Mouse (Mus musculus) ZHBTc4 (cell line): ENCODE measurements around the gene Nol11.
"Not testable (repeated sequence)": the region's sequence is repeated elsewhere in the genome, so short reads cannot be mapped to it uniquely, and the experiment has no call there.

Experiments used
- DNase-seq: peaks from one replicate; pipeline ENCODE4 v3.0.0-alpha.2; 2011; ENCODE audit warnings: low read depth, low spot score

The Nol11 gene

GRCm38 (mm10) chr11:107156977-107157642 is 32.1 kb downstream of the Nol11 start:
- no peak for DNase-seq

- no peak for DNase-seq
Measured at GRCm38 (mm10) chr11:107155292-107155691, 33.9 kb downstream of the Nol11 start.

GRCm38 (mm10) chr11:107154431-107154830 is 34.8 kb downstream of the Nol11 start:
- DNase-seq, result peak; percentile 86

DNA sequence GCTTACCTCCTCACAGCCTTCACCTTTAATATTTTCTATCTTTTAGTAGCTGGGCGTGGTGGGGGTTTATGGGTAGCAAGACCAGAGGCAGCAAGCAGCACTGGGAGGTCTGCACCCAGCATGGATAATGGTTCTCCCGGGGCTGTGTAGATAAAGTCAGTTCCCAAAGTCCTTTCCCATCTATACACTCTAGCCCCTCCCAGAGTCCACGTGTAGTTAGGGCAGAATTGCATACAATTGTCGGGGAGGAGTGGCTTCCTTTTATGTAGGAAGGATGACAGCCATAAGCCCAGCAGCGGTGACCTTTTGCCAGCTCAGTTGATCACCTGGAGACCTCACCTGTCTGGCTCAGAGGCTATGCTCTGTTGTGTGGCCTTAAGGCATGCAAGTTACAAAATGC is 35.5 kb downstream of the Nol11 start:
- DNase-seq, result peak; percentile 59

DNA sequence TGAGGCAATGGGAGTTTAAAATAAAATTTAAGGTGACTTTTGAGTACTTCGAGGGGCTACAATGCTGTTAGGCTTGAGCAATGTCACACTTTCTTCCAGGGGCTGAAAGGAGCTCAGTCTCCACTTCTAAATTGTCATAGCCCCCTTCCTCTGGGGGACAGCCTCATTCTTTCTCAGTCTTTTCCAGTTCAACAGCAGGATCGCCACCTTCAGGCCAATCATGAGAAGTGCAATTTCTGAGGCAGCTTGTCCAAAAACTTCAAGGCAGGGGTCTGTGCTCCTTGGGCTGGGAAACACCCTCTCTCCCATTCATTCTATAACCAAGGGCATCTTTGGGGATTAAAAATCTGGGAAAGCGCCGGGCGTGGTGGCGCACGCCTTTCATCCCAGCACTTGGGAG is 37.4 kb downstream of the Nol11 start:
- peak; percentile 86 for DNase-seq

DNA sequence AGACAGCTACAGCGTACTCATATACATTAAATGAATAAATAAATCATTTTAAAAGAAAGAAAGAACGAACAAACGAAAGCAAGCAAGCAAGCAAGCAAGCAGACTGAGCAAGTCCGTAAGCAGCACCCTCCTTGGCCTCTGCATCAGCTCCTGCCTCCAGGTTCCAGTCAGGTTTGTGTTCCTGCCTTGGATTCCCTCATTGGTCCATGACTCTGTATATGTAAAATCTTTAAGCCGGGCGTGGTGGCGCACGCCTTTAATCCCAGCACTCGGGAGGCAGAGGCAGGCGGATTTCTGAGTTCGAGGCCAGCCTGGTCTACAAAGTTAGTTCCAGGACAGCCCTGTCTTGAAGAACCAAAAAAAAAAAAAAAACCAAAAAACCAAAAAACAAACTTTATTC is 45.2 kb downstream of the Nol11 start:
- peak; percentile 53 for DNase-seq

DNA sequence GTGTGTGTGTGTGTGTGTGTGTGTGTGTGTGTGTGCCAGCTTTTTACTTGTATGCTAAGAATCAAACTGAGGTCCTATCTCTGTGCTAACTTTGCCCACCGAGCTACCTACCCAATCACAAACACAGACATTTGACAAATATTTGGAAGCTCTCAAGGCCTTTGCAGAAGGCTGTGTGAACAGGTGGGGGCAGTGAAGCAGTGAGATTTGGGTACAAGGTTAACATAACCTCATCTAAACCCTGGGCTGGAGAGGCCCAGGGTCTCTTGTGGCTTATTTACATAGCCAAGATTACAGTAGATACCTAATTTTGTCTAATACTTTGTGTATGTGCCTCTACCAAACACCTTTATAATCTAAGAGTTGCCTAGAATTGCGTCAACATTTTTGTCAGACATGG is 46.8 kb downstream of the Nol11 start:
- no peak for DNase-seq

GRCm38 (mm10) chr11:107140756-107141155 is 48.4 kb downstream of the Nol11 start:
- peak; percentile 75 for DNase-seq

- DNase-seq, result peak; percentile 80
Measured at GRCm38 (mm10) chr11:107138633-107139032, 50.5 kb downstream of the Nol11 start.

DNA sequence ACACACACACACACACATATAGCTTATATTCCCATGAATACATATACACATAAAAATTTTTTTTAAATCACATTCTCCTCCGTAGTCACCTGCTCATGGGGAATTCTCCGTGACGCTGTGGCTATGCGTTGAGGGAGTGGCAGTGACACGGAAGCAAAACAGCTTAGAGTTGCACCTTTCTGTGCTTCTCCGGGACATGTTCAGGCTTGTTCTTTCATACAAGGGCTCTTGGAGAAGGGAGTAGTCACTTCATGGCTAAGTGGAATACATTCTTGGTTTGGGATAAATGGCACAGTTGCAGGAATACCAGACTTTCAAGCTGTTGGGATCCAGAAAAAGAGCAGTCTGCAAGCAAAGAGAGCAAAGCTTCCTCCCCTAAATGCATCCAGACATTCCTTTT is 51.6 kb downstream of the Nol11 start:
- DNase-seq, result peak; percentile 92

DNA sequence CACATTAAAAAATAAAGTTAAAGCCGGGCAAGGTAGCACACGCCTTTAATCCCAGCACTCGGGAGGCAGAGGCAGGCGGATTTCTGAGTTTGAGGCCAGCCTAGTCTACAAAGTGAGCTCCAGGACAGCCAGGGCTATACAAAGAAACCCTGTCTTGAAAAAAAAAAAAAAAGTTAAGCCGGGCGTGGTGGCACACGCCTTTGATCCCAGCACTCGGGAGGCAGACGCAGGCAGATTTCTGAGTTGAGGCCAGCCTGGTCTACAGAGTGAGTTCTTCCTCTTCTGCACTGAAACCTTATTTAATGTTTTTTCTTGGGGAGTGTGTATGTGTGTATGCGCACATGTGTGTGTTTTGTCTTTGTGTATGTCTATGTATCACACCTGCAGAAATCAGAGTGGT is 52.7 kb downstream of the Nol11 start:
- not testable (repeated sequence) for DNase-seq

DNA sequence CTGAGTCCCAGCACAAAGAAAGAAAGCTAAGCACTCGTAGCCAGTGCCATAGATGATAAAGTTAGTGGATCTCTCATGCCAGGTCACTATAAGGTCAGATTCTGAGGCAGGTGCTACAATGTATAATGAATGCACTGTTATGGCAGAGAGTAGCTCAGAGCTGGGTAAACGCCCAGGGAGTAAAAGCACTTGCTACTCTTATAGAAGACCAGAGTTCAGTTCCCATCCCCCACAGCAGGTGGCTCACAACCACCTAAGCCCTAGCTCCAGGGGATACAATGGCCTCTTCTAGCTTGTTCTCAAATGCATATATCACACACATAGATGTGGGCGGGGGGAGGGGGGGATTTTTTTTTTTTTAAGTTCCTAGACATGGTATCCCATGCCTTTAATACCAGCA is 53.4 kb downstream of the Nol11 start:
- DNase-seq, result peak; percentile 92

GRCm38 (mm10) chr11:107132426-107132825 is 56.8 kb downstream of the Nol11 start:
- DNase-seq, result peak; percentile 95

DNA sequence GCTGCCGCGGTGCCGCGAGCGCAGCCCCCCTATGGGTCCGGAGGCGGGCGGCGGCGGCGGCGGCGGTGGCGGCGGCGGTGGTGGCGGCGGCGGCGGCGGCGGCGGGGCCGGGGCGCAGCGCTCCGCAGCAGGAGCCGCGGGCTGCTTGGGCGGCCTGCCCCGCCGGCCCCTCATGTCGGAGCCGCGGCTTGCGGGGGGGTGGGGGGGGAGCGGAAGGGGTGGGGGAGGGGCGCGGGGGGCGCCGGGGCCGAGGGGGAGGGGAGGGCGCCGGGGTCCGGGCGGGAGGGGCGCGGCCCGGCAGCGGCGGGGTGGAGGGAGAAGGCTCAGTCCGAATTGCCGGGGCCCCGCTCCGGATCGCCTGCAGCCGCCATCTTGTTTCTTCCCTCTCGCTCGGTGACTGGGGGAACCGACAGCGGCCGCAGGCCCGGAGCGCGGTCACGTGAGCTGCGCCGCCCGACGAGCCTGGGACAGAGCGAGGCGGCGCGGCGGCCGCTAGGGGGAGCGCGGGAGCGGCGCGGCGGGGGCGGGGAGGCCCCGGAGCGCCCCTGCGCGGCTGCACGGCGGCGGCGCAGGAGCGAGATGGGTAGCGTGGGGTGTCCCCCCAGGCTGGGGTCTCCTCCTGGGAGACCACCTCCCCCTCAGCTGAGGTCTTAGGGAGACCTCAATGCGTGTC is 57.3 kb downstream of the Nol11 start, which contains the start of gene Bptf:
Gene Bptf (minus strand): TSS at position 379 of the 673 bp plus-strand sequence.
- DNase-seq, result peak; percentile 93

DNA sequence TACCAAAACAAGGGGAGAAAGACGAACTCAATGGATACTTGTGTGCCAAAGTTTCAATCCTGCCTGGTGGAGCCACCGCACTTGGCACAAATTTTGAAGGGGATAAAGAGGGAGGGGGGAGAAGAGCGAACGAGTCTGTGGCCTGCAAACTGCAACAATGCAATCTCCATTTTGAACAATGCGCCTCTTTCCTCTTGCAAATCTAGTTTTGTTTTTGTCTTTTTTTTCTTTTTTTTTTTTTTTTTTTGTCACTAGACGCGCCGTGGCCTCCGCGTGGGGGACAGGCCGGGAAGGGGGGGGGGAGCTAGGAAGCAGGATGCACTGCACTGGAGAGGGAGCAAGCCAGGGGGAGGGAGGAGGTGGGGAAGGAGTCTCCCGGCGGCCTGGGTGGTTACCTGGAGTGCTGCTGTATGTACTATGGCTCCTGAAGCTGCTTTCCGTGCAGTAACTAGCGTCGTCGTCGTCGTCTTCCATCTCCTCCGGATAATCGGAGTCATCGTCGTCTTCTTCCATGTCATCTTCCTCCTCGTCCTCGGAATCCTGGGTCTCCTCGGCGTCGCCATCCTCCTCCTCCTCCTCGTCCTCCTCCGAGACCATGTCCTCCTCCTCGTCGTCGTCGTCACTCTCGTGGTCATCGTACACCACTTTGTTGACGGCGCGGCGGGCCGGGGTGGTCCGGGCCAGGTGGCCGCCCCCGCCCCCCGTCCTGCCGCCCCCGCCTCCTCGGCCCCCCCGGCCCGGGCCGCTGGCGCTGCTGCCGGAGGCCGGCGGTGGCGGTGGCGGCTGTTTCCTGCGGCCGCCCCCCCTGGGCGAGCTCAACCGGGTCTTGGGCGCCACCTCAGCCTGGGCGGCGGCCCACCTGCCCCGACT is 58.1 kb downstream of the Nol11 start:
- peak; percentile 71 for DNase-seq

GRCm38 (mm10) chr11:107130221-107130788 is 58.9 kb downstream of the Nol11 start:
- no peak for DNase-seq

DNA sequence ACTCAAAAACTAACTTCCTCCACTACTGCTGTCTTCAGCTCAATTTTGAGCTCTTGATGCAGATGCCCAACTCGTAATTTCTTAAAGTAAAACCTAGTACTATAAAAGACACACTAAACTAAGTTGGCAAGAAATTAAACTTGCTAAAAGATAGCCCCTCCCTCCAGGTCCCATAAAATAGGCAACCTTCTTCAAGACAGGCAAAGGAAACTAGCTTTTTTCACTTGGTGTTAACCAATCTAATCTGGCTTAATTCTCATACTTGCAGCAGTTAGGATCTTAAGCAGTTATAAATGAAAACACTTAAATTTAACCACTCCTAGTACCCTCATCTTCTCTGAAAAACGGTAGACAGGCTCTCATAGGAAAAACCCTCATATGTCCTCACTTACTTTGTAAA is 59.5 kb downstream of the Nol11 start:
- no peak for DNase-seq

DNA sequence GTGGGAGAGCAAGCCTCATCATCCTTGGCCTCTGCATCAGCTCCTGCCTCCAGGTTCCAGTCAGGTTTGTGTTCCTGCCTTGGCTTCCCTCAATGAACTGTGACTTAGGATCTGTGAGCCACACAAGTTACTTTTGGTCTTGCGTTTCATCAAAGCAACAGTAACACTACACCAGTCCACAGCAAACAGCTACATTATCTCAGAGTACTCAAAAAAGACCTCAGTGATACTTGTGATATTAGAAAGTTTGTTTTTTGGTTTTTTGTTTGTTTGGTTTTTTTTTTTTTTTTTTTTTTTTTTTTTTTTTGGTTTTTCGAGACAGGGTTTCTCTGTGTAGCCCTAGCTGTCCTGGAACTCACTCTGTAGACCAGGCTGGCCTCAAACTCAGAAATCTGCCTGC is 62.5 kb downstream of the Nol11 start:
- not testable (repeated sequence) for DNase-seq

GRCm38 (mm10) chr11:107125011-107125410 is 64.2 kb downstream of the Nol11 start:
- no peak for DNase-seq

DNA sequence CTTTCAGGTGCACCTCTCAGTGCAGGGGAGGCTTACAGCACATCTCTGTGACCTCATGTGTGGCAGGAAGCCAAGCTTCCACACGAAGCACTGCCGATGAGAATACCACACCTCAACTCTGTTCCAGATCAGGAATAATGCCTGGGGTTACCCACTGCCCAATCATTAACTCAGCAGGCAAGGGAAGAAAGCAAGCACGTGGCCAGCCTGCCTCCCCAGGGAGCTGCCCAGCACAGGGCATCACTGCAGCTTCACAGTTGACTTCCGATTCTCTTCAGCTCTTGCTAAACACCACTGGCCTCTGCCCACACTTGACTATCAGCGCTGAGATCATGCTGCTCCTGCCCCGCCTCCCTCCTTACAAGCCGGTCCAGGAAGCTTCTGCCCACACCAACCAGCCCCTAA is 64.9 kb downstream of the Nol11 start:
- no peak for DNase-seq

GRCm38 (mm10) chr11:107117789-107118188 is 71.4 kb downstream of the Nol11 start:
- no peak for DNase-seq
